Mouse (Mus musculus) hindbrain, postnatal 0 days (tissue): ENCODE data around the gene Sec16b. TPM values are rescaled to one million over a fixed set of nuclear protein-coding genes. Genes with fewer than 3 reads are reported as not detected.

ENCODE experiments used
- ATAC-seq: fragments of 200-750 bp; cut with Nextera tagmentation; 2 replicates; pipeline ENCODE4 v1.8.0; 2017; ENCODE audit warnings: mild to moderate bottlenecking, moderate TSS enrichment, moderate library complexity
- DNase-seq: peaks from one replicate; pipeline ENCODE4 v3.0.0-alpha.2; 2015; ENCODE audit warnings: low spot score
- H3K27ac ChIP-seq: fragments of 300-500 bp; sonication (generic); 2 replicates; pipeline ENCODE4 v1.5.1; 2014; ENCODE audit warnings: mild to moderate bottlenecking
- H3K27me3 ChIP-seq: fragments of 300-500 bp; sonication (generic); 2 replicates; pipeline ENCODE4 v1.6.1; 2014; ENCODE audit warnings: low read length, mixed read lengths; ENCODE audit not compliant: insufficient read depth
- H3K36me3 ChIP-seq: fragments of 300-500 bp; sonication (generic); 2 replicates; pipeline ENCODE4 v1.6.1; 2014; ENCODE audit warnings: low read length, mixed read lengths; ENCODE audit not compliant: insufficient read depth
- H3K4me1 ChIP-seq: fragments of 300-500 bp; sonication (generic); 2 replicates; pipeline ENCODE4 v1.6.1; 2014; ENCODE audit warnings: antibody characterized with exemption, low read length, mixed read lengths; ENCODE audit not compliant: insufficient read depth
- H3K4me2 ChIP-seq: fragments of 300-500 bp; sonication (generic); 2 replicates; pipeline ENCODE4 v1.6.1; 2014; ENCODE audit warnings: low read depth, mild to moderate bottlenecking, low read length, moderate library complexity, mixed read lengths
- H3K4me3 ChIP-seq: fragments of 300-500 bp; sonication (generic); 2 replicates; pipeline ENCODE4 v1.5.1; 2014; ENCODE audit warnings: low read length
- H3K9ac ChIP-seq: fragments of 300-500 bp; sonication (generic); replicated peaks from 2 replicates; pipeline ENCODE4 v1.6.1; 2014; ENCODE audit warnings: mild to moderate bottlenecking, low read length, moderate library complexity, mixed read lengths
- H3K9me3 ChIP-seq: fragments of 300-500 bp; sonication (generic); 2 replicates; pipeline ENCODE4 v1.6.1; 2016; ENCODE audit warnings: low read length, mixed read lengths
- CTCF ChIP-seq: IDR thresholded peaks from 2 replicates; pipeline ENCODE4 v1.5.1; 2016; ENCODE audit warnings: antibody characterized with exemption, control low read depth, low read depth
- WGBS: fragments of 180-500 bp; shearing (Covaris S2); extraction: QIAGEN DNeasy Blood & Tissue Kit; methylation state at CpG from one replicate; pipeline ENCODE4 v1.1.7; 2014; 5-methylcytosine and 5-hydroxymethylcytosine counted together
- polyA plus RNA-seq: library from polyadenylated mRNA; unstranded; fragments of >200 nt; fragmentation: Nextera tagmentation; extraction: Ambion mirVana; gene quantifications from 2 replicates; pipeline ENCODE4 v1.2.1, GENCODE M21; 2015
- total RNA-seq: library from RNA; depleted of rRNA; stranded (reverse); fragments of >200 nt; gene quantifications from 2 replicates; pipeline ENCODE4 v1.2.3, GENCODE M21; 2014

Gene Sec16b
- total and polyA plus RNA-seq, 2 experiments from 2014 or later = 0.21 to 0.41 TPM

- 96% methylated on average over 8 of the region's 8 CpGs for WGBS
- TF ChIP-seq CTCF = no peak
- H3K4me1 ChIP-seq = no peaks in the 10 kb centered on the region
- no peaks in the 10 kb centered on the region for H3K27me3 ChIP-seq
- ATAC-seq = no peak
- H3K9me3 ChIP-seq = no peaks in the 10 kb centered on the region
- H3K36me3 ChIP-seq = no peaks in the 10 kb centered on the region
- H3K27ac ChIP-seq = no peak overlapping the region
- H3K9ac ChIP-seq = no peak overlapping the region
- no peak for DNase-seq
- no peak overlapping the region for H3K4me3 ChIP-seq
- H3K4me2 ChIP-seq = no peak overlapping the region
Observed at GRCm38 (mm10) chr1:157467866-157468265, 38.7 kb upstream of the Sec16b start.

DNA sequence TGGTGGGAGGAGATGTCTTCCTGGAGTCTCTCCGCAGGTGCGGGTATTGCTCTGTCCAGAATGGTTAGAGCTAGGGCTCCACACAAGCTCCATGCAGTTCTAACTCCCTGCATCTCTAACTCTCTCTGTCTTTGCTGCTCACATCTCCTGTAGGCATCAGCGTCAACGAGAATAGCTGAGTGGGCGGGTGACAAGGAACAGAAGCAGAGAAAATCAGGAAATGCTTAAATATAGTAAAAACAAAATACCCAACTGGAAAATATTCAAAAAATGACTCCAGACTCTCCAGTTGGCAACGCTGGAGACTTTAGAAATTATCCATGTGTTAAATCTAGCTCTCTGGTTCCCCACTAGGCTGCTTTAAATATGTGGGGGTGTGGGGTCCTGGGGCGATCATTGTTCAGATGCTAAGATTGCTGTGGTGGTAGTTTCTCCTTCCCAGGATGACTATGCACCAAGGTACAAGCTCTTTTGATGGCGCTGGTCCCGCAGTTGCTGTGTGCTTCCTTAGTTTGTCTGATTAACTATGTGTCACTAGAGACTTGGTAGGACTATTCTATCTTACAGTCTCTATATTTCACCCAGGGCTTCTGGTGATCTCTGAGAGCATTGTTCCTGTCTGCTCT lies 35.7 kb upstream of the Sec16b start:
- 91% methylated on average over 9 of the region's 9 CpGs for WGBS
- TF ChIP-seq CTCF = no peak

GRCm38 (mm10) chr1:157472716-157473115 lies 33.8 kb upstream of the Sec16b start:
- no peak overlapping the region for H3K4me2 ChIP-seq
- no peak overlapping the region for H3K9ac ChIP-seq
- no peaks in the 10 kb centered on the region for H3K4me1 ChIP-seq
- H3K9me3 ChIP-seq = no peaks in the 10 kb centered on the region
- no peak for ATAC-seq
- 88% methylated on average over 7 of the region's 7 CpGs for WGBS
- H3K27me3 ChIP-seq = no peaks in the 10 kb centered on the region
- TF ChIP-seq CTCF = no peak
- H3K36me3 ChIP-seq = no peaks in the 10 kb centered on the region
- H3K27ac ChIP-seq = no peak overlapping the region
- DNase-seq = no peak
- H3K4me3 ChIP-seq = no peak overlapping the region

More for the DNA sequence above, 35.7 kb upstream of the Sec16b start:
- H3K36me3 ChIP-seq = no peaks in the 10 kb centered on the region
- H3K27me3 ChIP-seq = no peaks in the 10 kb centered on the region
- no peak overlapping the region for H3K9ac ChIP-seq
- H3K4me2 ChIP-seq = no peak overlapping the region
- H3K9me3 ChIP-seq = no peaks in the 10 kb centered on the region
- H3K4me3 ChIP-seq = no peak overlapping the region
- no peak overlapping the region for H3K27ac ChIP-seq
- DNase-seq (no peak), ATAC-seq (no peak)
- H3K4me1 ChIP-seq = no peaks in the 10 kb centered on the region

DNA sequence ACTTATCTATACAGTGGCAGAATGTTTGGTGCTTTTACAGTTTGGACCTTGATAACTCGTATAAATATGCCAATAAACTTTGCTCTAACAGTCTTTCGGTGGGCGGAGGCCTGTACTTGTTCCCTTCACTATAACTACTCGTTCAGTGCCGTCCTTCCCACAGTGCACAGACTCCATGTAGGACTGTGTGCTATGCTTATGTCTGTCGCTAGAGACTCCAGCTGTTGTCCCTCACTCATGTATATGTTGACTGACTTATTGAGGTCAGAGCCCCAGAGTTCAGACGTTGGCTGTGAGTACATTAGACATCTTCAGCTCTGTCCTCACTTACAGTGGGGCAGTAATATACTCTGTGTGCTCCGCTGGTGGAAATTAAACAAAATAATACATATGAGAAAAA lies 31.7 kb upstream of the Sec16b start:
- no peak overlapping the region for H3K9ac ChIP-seq
- DNase-seq (no peak), ATAC-seq (no peak)
- no peaks in the 10 kb centered on the region for H3K27me3 ChIP-seq
- H3K4me2 ChIP-seq = no peak overlapping the region
- no peak overlapping the region for H3K4me3 ChIP-seq
- 82% methylated on average over 8 of the region's 8 CpGs for WGBS
- H3K27ac ChIP-seq = no peak overlapping the region
- H3K36me3 ChIP-seq = no peaks in the 10 kb centered on the region
- no peaks in the 10 kb centered on the region for H3K9me3 ChIP-seq
- H3K4me1 ChIP-seq = no peaks in the 10 kb centered on the region
- no peak for TF ChIP-seq CTCF

DNA sequence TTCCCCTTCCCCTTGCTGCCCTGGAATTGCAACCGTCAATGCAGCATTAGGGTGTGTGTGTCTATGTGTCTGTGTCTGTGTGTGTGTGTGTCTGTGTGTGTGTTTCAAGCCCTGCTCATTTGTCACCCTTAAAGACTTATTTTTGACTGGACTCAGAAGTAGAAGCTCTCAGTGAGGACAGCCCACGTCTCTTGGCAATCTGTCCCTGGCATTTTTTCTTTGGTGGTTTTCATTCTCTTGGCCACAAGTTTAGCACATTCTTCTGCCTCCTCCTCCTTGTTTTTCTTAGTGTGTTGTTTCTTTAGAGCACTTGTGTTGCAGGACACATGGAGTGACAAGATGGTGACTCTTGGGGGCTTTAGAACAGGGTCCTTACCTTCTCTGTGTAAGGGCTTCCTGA lies 30.3 kb upstream of the Sec16b start:
- no peak overlapping the region for H3K4me2 ChIP-seq
- no peak overlapping the region for H3K9ac ChIP-seq
- no peak for TF ChIP-seq CTCF
- H3K4me3 ChIP-seq = no peak overlapping the region
- H3K9me3 ChIP-seq = no peaks in the 10 kb centered on the region
- H3K4me1 ChIP-seq = no peaks in the 10 kb centered on the region
- no peak overlapping the region for H3K27ac ChIP-seq
- DNase-seq = no peak
- no peaks in the 10 kb centered on the region for H3K36me3 ChIP-seq
- 75% methylated on average over 2 of the region's 2 CpGs for WGBS
- H3K27me3 ChIP-seq = no peaks in the 10 kb centered on the region
- ATAC-seq = no peak

GRCm38 (mm10) chr1:157480090-157480489 lies 26.4 kb upstream of the Sec16b start:
- no peaks in the 10 kb centered on the region for H3K36me3 ChIP-seq
- peak; percentile 28 for DNase-seq
- no peaks in the 10 kb centered on the region for H3K9me3 ChIP-seq
- no peak overlapping the region for H3K27ac ChIP-seq
- no peak overlapping the region for H3K4me2 ChIP-seq
- no peaks in the 10 kb centered on the region for H3K4me1 ChIP-seq
- no peak for TF ChIP-seq CTCF
- WGBS = 30% methylated on average over 9 of the region's 9 CpGs
- no peak for ATAC-seq
- H3K27me3 ChIP-seq = no peaks in the 10 kb centered on the region
- no peak overlapping the region for H3K9ac ChIP-seq
- H3K4me3 ChIP-seq = no peak overlapping the region

DNA sequence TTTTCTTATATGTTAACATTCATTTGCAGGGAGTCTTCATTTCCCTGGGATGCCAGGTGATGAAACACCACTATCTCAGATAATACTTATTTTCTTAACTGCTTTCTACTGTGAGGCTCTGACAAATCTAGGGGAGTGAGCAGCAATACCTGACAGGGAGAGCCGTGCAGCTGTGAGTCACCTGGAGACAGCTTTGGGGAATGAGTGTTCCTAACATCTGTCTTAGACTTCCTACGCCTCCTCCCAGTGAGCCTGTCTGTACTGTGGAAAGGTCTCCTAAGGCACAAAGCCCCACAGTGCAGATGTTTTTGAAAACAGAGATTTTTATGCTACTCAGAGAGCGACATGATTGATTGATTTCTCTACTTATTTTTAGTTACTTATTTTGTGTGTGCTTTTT lies 25.6 kb upstream of the Sec16b start:
- Histone ChIP-seq H3K27ac (no peak overlapping the region), H3K4me1 (no peaks in the 10 kb centered on the region), H3K9ac (no peak overlapping the region), H3K27me3 (no peaks in the 10 kb centered on the region), H3K36me3 (no peaks in the 10 kb centered on the region), H3K4me2 (no peak overlapping the region), H3K4me3 (no peak overlapping the region), H3K9me3 (no peaks in the 10 kb centered on the region)
- DNase-seq (no peak), ATAC-seq (no peak)
- no peak for TF ChIP-seq CTCF
- WGBS = 66% methylated on average over 3 of the region's 3 CpGs
